Mouse (Mus musculus): ENCODE measurements around the gene Pex6.

Pex6 gene

DNA sequence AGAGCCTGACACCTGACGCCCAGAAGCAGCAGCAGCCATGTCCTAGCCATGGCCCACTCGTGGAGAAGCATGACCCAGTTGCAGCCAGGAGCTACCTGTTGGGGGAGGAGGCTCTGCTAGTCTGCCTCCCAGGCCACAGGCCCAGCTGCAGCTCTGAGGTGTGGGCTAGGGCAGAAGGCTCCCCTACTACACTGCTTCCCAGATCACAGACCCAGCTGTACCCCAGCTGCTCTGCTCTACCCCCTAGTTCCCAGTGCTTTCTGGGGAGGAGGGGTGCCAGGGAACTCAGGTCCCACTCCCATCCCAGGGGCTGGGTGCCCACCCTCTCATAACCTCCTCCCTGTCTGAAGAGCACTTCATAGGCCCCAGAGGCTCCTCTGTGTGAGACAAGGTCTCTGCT lies 52.3 kb downstream of the Pex6 start, which contains the start of gene Ptcra:
Ptcra (minus strand) TSS at position 169 of the 400 bp plus-strand sequence.
- in situ Hi-C loops (cut with MboI; ENCODE audit: low pct_unique_long_range_greater_than_20kb in 1 of 2, low sequenced_read_pairs in 2 of 2, unreplicated experiment in 1 of 2) = loop anchor here in 1 of 2 experiments (25.0 kb wide), 1 partner anchor 249 kb away; the partner anchor contains the start of gene Ubr2

DNA sequence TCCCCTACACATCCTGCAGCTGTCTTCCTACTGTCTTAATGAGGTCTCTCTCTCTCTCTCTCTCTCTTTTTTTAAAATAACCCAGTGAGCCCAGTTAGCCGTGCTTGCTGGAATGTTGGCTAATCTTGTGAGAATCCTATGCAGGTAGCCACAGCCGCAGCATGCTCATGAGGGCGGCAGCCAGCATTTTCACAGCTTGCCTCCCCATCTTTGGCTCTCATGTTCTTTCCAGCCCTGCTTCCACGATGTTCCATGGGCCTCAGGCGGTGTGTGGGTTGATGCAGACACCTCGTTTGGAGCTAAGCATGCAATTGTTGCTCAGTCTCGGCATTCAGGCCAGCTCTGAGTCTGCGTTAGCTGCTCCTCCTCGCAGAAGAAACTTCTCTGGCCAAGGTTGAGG lies 53.7 kb downstream of the Pex6 start:
- in situ Hi-C loops (cut with MboI; ENCODE audit: low pct_unique_long_range_greater_than_20kb in 1 of 2, low sequenced_read_pairs in 2 of 2, unreplicated experiment in 1 of 2) = loop anchor here in 1 of 2 experiments (25.0 kb wide), 1 partner anchor 247 kb away; the partner anchor contains the start of gene Ubr2

DNA sequence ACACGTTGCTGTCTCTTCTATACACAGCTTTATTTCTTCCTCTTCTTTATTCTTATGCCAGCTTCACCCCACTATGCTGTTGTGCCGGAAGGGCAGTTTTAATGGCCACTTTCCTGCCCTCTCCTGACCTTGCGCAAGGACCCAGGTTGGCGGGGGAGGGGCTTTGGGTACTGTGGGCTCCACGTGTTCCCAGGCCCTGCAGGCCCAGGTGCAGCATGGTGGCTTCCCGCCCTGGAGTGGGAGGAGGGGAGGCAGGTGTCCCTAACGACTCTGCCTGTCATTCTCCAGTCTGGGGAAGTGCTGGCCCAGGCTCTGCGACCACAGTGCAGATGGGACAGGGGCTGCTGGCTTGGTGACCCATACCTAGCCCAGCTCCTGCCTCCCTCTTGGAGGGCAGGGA lies 56.6 kb downstream of the Pex6 start:
- in situ Hi-C loops (cut with MboI; ENCODE audit: low pct_unique_long_range_greater_than_20kb in 1 of 2, low sequenced_read_pairs in 2 of 2, unreplicated experiment in 1 of 2) = loop anchor here in 1 of 2 experiments (25.0 kb wide), 1 partner anchor 244 kb away; the partner anchor contains the start of gene Ubr2

DNA sequence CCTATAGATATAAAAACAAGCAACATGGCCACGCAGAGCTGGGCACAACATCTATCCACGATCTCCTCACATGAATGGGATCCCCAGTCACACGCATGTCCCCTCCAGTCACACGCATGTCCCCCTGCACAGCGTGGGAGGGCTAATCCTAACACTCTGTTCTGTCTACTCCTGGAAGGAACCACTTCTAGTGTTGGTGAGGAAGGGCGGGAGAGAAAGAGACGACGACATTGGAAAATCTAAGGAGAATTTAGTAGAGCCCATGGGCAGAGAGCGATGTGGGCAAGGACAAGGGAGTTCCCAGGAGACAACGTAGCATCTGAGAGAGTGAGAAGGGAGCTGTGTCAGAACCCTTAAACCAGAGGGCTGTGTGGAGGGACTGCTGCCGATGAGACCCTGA lies 59.3 kb downstream of the Pex6 start:
- in situ Hi-C loops (cut with MboI; ENCODE audit: low pct_unique_long_range_greater_than_20kb in 1 of 2, low sequenced_read_pairs in 2 of 2, unreplicated experiment in 1 of 2) = loop anchor here (10.0 to 25.0 kb wide), 2 partner anchors 114 to 242 kb away; partner anchors contain the start of gene Ubr2 (in 1 of the 2)

DNA sequence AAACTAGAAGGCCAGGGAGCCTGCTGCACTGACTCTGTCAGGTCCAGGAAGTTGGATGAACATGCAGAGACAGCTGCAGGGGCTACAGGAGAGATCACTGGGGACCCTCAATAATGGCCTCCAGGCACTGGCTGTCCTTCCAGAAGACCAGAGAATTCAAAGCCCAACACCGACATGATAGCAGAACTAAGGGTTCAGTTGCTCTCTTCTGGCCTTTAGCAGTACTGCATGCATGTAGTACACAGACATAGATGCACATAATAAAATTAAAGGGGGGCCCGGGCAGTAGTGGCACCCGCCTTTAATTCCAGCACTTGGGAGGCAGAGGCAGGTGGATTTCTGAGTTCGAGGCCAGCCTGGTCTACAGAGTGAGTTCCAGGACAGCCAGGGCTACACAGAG lies 59.8 kb downstream of the Pex6 start:
- in situ Hi-C loops (cut with MboI; ENCODE audit: low pct_unique_long_range_greater_than_20kb in 1 of 2, low sequenced_read_pairs in 2 of 2, unreplicated experiment in 1 of 2) = loop anchor here (10.0 to 25.0 kb wide), 2 partner anchors 114 to 241 kb away; partner anchors contain the start of gene Ubr2 (in 1 of the 2)

DNA sequence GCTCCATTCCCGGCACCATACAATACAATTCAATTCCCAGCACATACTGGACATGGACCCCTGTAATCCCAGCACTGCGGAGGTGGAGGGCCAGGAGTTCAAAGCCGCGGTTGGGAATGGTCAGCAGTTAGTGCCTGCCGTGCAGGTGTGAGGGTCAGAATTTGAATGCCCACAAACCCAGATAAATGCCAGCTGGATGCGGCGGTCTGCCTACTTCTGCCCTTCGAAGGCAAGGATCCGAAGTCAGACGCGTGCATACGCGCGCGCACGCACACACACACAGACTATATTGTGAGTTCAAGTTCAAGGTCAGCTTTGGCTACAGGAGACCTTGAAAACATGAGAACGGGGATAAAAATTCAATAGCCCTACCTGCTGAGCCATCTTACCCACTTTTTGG lies 60.4 kb downstream of the Pex6 start:
- in situ Hi-C loops (cut with MboI; ENCODE audit: low pct_unique_long_range_greater_than_20kb in 1 of 2, low sequenced_read_pairs in 2 of 2, unreplicated experiment in 1 of 2) = loop anchor here (10.0 to 25.0 kb wide), 2 partner anchors 113 to 241 kb away; partner anchors contain the start of gene Ubr2 (in 1 of the 2)

DNA sequence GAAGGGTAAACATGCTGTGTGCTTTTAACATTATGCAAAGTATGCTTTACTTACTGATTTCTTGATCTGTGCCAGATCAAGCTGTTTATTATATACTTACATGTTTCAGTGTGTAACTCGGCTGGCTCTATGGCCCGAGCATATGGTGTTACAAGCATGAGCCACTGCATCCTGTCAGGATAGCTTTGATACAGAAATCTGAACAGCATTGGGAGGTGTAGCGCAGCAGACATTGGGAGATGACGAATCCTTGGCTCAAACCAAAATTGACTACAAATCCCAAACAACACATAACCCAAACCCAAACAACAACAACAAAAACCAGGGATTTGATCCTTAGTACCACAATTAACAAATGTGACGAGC lies 60.8 kb downstream of the Pex6 start:
- in situ Hi-C loops (cut with MboI; ENCODE audit: low pct_unique_long_range_greater_than_20kb in 1 of 2, low sequenced_read_pairs in 2 of 2, unreplicated experiment in 1 of 2) = loop anchor here (10.0 to 25.0 kb wide), 2 partner anchors 113 to 240 kb away; partner anchors contain the start of gene Ubr2 (in 1 of the 2)

DNA sequence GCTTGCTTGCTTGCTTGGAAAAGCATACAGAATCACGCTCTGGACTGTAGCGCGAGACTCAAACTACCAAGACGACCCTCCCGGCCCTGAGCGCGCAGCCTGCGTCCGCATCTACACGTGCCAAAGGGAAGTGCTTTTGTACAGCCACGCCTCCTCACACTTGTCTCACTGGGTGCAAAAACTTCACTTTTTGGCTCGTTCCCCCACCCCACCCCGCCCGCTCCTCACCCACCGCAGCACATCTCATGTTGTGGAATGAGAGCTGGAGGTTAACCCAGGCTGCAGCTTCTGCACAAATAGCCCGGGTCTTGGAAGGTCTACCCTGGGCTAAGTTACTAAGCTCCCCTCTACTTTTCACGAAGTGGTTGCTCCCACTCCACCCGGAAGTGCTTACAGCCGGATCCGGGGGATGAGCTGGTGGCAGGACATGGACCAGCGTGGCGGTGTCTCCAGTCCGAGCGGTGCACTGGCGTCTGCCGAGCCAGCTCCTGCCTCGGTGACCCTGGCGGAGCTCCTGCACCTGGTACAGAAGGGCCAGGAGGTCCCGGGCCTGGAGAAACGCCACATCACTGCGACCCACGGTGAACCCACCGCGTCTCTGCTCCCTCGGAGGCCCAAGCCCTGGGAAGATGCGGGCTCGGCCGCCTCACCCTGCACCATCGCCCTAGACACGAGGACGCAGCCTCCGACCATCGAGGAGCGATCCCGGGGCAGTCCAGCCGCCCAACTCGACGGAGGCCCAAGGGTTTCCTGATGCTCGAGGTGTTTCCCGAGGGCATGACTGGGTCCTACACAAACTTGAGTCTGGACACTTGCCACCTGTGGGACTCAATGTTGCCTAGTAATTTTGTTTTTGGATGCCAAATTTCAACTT lies 61.4 kb downstream of the Pex6 start, which contains the start of gene 2310039H08Rik:
2310039H08Rik (plus strand) TSS at position 232 of the 874 bp plus-strand sequence.
- in situ Hi-C loops (cut with MboI; ENCODE audit: low pct_unique_long_range_greater_than_20kb in 1 of 2, low sequenced_read_pairs in 2 of 2, unreplicated experiment in 1 of 2) = loop anchor here (10.0 to 25.0 kb wide), 2 partner anchors 112 to 240 kb away; partner anchors contain the start of gene Ubr2 (in 1 of the 2)

DNA sequence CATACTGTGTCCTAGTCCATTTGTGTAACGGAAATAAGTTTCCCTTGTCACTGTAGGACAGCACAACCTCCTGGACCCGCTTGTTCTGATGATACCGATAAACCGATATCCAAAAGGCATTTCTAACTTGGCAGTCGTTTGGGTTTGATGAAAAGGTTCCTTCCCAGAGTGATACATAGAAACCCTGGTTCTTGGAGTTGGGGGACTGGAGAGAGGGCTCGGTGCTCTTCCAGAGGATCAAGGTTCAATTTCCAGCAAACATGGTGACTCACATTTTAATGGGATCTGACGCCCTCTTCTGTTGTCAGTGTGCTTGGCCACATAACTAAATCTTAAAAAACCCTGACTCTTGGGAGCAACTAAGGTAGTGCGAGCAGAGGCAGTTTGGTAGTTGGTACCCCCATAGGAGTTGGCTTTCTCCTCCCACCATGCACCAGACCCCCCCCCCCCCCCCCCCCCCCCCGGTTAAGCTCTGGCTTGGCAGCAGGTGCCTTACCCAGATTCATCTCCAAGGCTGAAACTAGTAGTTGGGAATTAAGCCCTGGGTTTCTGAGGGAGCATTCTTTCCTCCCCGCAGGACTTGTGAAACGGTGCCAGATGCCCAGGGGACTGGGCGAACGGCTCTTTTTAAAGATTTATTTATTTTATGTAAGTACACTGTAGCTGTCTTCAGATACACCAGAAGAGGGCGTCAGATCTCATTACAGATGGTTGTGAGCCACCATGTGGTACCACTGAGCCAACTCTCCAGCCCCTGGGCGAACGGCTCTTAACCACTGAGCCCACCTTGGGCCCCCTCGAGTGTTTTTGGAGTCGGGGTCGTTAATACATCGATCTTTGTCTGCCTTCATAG lies 62.2 kb downstream of the Pex6 start:
- in situ Hi-C loops (cut with MboI; ENCODE audit: low pct_unique_long_range_greater_than_20kb in 1 of 2, low sequenced_read_pairs in 2 of 2, unreplicated experiment in 1 of 2) = loop anchor here (10.0 to 25.0 kb wide), 2 partner anchors 111 to 239 kb away; partner anchors contain the start of gene Ubr2 (in 1 of the 2)

DNA sequence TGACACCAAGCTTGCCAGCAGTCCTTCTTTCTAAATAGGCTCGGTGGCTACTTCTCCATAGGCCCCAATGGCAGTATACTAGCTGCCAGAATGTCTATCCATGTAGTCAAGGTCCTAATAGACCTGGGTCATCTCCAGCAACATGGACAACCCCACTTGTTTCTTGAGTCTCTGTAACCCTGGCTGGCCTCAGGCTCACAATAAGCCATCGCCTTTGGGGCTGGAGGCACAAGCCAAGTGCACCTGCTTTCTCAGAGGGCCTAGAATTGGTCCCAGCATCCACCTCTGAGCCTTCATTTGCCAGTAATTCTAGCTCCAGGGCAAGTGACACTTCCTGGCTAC lies 62.8 kb downstream of the Pex6 start:
- in situ Hi-C loops (cut with MboI; ENCODE audit: low pct_unique_long_range_greater_than_20kb in 1 of 2, low sequenced_read_pairs in 2 of 2, unreplicated experiment in 1 of 2) = loop anchor here (10.0 to 25.0 kb wide), 2 partner anchors 111 to 238 kb away; partner anchors contain the start of gene Ubr2 (in 1 of the 2)

DNA sequence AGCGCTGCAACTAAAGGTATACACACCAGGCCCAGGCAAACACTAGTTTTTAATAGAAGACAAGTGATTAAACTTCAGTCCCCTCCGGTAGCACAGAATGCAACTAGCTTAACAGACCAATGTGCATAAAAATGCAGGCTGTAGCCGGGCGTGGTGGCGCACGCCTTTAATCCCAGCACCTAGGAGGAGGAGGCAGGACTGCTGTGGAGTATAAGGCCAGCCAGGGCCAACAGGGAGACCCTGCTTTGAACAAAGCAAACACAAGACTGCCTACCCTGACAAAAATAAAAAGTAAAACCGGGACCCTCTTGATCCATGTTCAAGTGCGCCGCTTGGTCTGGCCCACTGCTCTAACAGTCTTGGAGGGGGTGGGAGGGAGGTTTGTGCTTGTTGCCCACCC lies 63.8 kb downstream of the Pex6 start:
- in situ Hi-C loops (cut with MboI; ENCODE audit: low pct_unique_long_range_greater_than_20kb in 1 of 2, low sequenced_read_pairs in 2 of 2, unreplicated experiment in 1 of 2) = loop anchor here in 1 of 2 experiments (10.0 kb wide), 1 partner anchor 110 kb away; no protein-coding TSS in a partner anchor

Measured in mouse embryonic stem cell (cell line).